Mouse (Mus musculus) C2C12 (cell line): ENCODE measurements around the gene Prss53. TPM values are rescaled to one million over a fixed set of nuclear protein-coding genes. Genes with fewer than 3 reads are reported as not detected.

Source experiments
- H3K27me3 ChIP-seq: one replicate; pipeline ENCODE4 v1.6.1; 2011; ENCODE audit not compliant: control insufficient read depth, insufficient read depth, insufficient read length
- H3K36me3 ChIP-seq: one replicate; pipeline ENCODE4 v1.6.1; 2011; ENCODE audit not compliant: control insufficient read depth, insufficient read depth
- H3K4me3 ChIP-seq: one replicate; pipeline ENCODE4 v1.5.1; 2011; ENCODE audit warnings: mild to moderate bottlenecking, control low read depth; ENCODE audit not compliant: poor library complexity, insufficient read depth, severe bottlenecking
- H3K79me2 ChIP-seq: one replicate; pipeline ENCODE4 v1.6.1; 2011; ENCODE audit not compliant: control insufficient read depth, insufficient read depth
- H3K79me3 ChIP-seq: one replicate; pipeline ENCODE4 v1.6.1; 2011; ENCODE audit warnings: low read depth, control low read depth
- H3ac ChIP-seq: one replicate; pipeline ENCODE3; 2011; ENCODE audit warnings: low read depth; ENCODE audit not compliant: control insufficient read depth, insufficient read length
- CEBPB ChIP-seq: IDR thresholded peaks from one replicate; pipeline ENCODE4 v1.6.1; 2011; ENCODE audit warnings: low read depth, mild to moderate bottlenecking, control low read depth, moderate library complexity
- CTCF ChIP-seq: IDR thresholded peaks from one replicate; pipeline ENCODE4 v1.5.1; 2011; ENCODE audit not compliant: control insufficient read depth, insufficient read depth, insufficient read length
- FOSL1 ChIP-seq: IDR thresholded peaks from one replicate; pipeline ENCODE4 v1.8.0; 2011; ENCODE audit warnings: mild to moderate bottlenecking, low read length; ENCODE audit not compliant: poor library complexity, insufficient read depth, severe bottlenecking
- MAX ChIP-seq: IDR thresholded peaks from one replicate; pipeline ENCODE4 v1.6.1; 2011; ENCODE audit warnings: mild to moderate bottlenecking, control low read depth
- MYOD1 ChIP-seq: IDR thresholded peaks from one replicate; pipeline ENCODE4 v1.6.1; 2011; ENCODE audit warnings: low read depth; ENCODE audit not compliant: control insufficient read depth, insufficient read length
- MYOG ChIP-seq: IDR thresholded peaks from one replicate; pipeline ENCODE4 v1.6.1; 2011; ENCODE audit not compliant: control insufficient read depth, insufficient read length; ENCODE audit errors: extremely low read depth
- USF1 ChIP-seq: IDR thresholded peaks from one replicate; pipeline ENCODE4 v1.6.1; 2011; ENCODE audit warnings: low read depth, mild to moderate bottlenecking, control low read depth, moderate library complexity
- polyA plus RNA-seq: library from polyadenylated mRNA; unstranded; fragments of >200 nt; fragmentation: generic; extraction: Trizol; gene quantifications from one replicate; pipeline ENCODE4 v1.2.1, GENCODE M21; 2012; ENCODE audit warnings: missing spikeins

Prss53 gene
- polyA plus RNA-seq, 1 experiment = 0.50 TPM

DNA sequence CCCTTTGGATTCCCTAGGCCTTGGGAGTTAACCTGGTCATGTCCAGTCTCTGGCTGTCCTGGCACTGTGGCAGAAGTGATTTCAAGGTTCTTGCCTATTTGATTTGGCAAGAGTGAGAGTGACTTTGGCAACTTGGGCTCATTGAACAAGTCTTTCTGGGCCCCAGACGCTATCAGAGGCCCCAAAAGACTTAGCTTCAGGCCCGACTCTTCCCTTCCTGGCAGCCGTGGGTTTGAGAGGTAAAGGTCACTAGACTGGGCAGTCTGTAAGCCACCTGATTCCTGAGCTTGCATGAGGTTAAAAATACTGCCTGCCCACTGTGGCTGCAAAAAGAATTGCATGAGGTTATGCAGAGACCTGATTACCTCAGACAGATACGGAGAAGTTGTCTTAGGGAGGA lies 17.9 kb upstream of the Prss53 start:
- Histone ChIP-seq H3K79me2 (peaks cover 17% of the 10 kb centered on the region), H3ac (no peak overlapping the region), H3K36me3 (peaks cover 31% of the 10 kb centered on the region), H3K27me3 (no peaks in the 10 kb centered on the region), H3K79me3 (peaks cover 2% of the 10 kb centered on the region), H3K4me3 (no peak overlapping the region)
- TF ChIP-seq CEBPB = no peak
- no peak for TF ChIP-seq CTCF
- TF ChIP-seq MYOD1 = no peak
- TF ChIP-seq MYOG = no peak
- no peak for TF ChIP-seq FOSL1
- no peak for TF ChIP-seq MAX
- TF ChIP-seq USF1 = no peak

DNA sequence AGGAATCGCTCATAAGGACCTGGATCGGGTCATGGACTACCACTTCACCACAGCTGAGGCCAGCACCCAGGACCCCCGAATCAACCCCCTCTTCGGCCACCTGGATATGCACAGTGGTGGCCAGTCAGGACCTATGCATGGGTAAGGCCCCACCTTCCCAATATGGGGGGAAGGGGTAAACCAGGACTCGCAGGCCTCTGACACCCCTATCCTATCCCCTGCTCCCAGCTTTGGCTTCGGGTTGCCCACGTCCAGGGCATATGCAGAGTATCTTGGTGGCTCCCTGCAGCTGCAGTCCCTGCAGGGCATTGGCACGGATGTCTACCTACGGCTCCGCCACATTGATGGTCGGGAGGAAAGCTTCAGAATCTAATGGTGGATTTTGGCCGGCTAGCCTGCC lies 17.2 kb upstream of the Prss53 start:
- no peak overlapping the region for H3K4me3 ChIP-seq
- H3K79me2 ChIP-seq = peaks cover 13% of the 10 kb centered on the region
- TF ChIP-seq FOSL1 (no peak), CEBPB (no peak), MAX (no peak), USF1 (no peak), MYOD1 (no peak), CTCF (no peak), MYOG (no peak)
- peaks cover 31% of the 10 kb centered on the region for H3K36me3 ChIP-seq
- H3ac ChIP-seq = no peak overlapping the region
- peaks cover 2% of the 10 kb centered on the region for H3K79me3 ChIP-seq
- H3K27me3 ChIP-seq = no peaks in the 10 kb centered on the region

DNA sequence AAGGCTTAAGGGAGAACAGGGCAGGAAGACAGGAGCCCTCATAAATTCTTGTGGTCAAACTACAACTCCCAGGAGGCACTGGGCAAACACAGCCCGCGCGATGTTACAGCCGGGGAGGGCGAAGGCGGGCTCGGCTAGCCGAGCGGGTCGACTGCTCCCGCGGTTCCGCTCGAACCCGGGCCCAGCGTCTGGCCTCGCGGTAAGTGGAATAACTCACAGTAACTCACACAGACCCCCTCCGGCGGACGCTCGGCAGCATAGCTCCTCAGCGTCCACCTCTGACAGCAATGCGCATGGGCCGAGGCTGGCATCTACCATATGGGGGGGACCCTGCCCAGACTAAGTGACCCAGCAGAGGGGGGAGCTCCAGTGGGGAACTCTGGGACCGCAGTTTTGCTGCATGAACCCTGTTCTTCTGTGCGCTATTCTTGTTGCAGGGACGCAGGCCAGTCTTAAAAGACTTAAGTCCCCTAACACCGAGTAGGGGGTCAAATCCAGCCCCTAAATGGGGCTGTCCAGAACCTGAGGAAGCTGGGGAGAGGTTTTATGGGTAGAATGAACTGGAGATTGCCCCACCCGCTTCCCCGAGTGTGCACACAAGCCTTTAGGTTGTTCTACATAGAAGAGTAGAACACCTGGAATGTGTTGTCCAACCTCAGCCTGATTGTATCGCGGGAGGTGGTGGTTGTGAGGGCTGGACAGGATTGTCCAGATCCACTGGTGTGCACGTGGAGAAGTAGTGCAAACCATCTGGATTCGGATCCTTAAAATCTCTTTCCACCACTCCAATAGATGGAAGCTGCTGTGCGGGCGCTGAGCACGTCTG lies 13.4 kb upstream of the Prss53 start, which contains the start of gene Bckdk:
Gene Bckdk (plus strand): TSS at position 112 of the 826 bp plus-strand sequence.
- H3K79me2 ChIP-seq = peaks cover 10% of the 10 kb centered on the region
- peaks cover 30% of the 10 kb centered on the region for H3K36me3 ChIP-seq
- TF ChIP-seq CTCF = no peak
- TF ChIP-seq USF1 = no peak
- no peak for TF ChIP-seq CEBPB
- TF ChIP-seq MYOG = no peak
- TF ChIP-seq MAX = no peak
- TF ChIP-seq FOSL1 = no peak
- TF ChIP-seq MYOD1 = no peak
- peaks cover 2% of the 10 kb centered on the region for H3K79me3 ChIP-seq
- peak within 1 kb of the TSS; percentile 85 for H3K4me3 ChIP-seq
- H3ac ChIP-seq = peak within 1 kb of the TSS; percentile 76
- peaks cover 7% of the 10 kb centered on the region for H3K27me3 ChIP-seq

DNA sequence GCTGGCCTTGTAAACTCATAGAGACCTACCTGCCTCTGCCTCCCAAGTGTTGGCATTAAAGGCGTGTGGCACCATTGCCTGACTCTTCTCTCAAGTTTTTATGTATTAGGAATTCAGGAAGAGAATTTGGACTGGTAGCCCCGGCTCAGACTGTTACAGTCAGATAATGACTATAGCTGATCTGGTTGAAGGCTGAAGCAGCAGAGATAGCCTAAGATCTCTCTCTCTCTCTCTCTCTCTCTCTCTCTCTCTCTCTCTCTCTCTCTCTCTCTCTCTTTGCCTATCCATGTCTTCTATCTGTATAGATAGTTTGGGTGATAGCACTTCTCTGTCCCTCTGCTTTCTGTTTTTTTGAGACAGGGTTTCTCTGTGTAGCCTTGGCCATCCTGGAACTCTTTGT lies 11.0 kb upstream of the Prss53 start:
- no peak overlapping the region for H3K4me3 ChIP-seq

DNA sequence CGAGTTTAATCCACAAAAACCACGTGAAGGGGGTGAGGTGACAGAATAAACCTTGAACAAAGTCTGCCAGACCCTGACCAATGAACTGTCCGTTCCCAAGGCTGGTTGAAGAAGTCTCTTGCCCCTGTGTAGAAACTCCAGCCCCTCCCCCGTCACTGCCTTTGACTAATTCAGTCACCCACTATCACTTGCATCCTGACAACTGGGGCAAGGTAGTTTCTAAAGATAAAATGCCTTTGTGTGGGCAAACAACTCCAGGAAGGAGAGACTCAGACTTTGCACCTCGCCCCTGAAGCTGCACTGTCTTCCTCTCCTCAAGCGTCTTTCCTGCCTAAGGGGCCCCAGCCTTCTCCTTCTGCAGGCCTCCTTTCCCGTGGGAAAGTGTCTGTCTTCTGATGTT lies 9.2 kb upstream of the Prss53 start:
- H3K36me3 ChIP-seq = no peaks in the 10 kb centered on the region
- H3K79me3 ChIP-seq = peaks cover 2% of the 10 kb centered on the region
- no peak overlapping the region for H3ac ChIP-seq
- H3K4me3 ChIP-seq = no peak overlapping the region
- H3K79me2 ChIP-seq = peaks cover 7% of the 10 kb centered on the region
- H3K27me3 ChIP-seq = peaks cover 9% of the 10 kb centered on the region
- TF ChIP-seq CTCF (no peak), USF1 (no peak), MYOD1 (no peak), FOSL1 (no peak), MYOG (no peak), CEBPB (no peak), MAX (no peak)

More for the DNA sequence above, 11.0 kb upstream of the Prss53 start:
- TF ChIP-seq MYOD1 (no peak), USF1 (no peak), MAX (no peak), FOSL1 (no peak), CEBPB (no peak), CTCF (no peak), MYOG (no peak)
- no peak overlapping the region for H3ac ChIP-seq
- H3K36me3 ChIP-seq = peaks cover 15% of the 10 kb centered on the region
- H3K79me2 ChIP-seq = peaks cover 10% of the 10 kb centered on the region
- peaks cover 9% of the 10 kb centered on the region for H3K27me3 ChIP-seq
- peaks cover 2% of the 10 kb centered on the region for H3K79me3 ChIP-seq
